Mouse (Mus musculus) stomach, embryonic 14.5 days (tissue): Measurements from ENCODE around the gene Skint9. TPM values are rescaled to one million over a fixed set of nuclear protein-coding genes. Genes with fewer than 3 reads are reported as not detected.
"Not testable (repeated sequence)": the region's sequence is repeated elsewhere in the genome, so short reads cannot be mapped to it uniquely, and the experiment has no call there.

Experiments used
- ATAC-seq: fragments of 200-750 bp; cut with Nextera tagmentation; 2 replicates; pipeline ENCODE4 v1.8.0; 2017; ENCODE audit warnings: low read depth, moderate TSS enrichment; ENCODE audit not compliant: insufficient number of reproducible peaks, insufficient read depth, low FRiP score
- H3K27ac ChIP-seq: fragments of 300-500 bp; sonication (generic); 2 replicates; pipeline ENCODE4 v1.5.1; 2014; ENCODE audit warnings: mild to moderate bottlenecking, low read length, moderate library complexity, mixed read lengths
- H3K27me3 ChIP-seq: fragments of 300-500 bp; sonication (generic); 2 replicates; pipeline ENCODE4 v1.6.1; 2014; ENCODE audit warnings: low read length, control low read depth, mixed read lengths; ENCODE audit not compliant: control insufficient read depth, insufficient read depth
- H3K36me3 ChIP-seq: fragments of 300-500 bp; sonication (generic); 2 replicates; pipeline ENCODE4 v1.6.1; 2014; ENCODE audit warnings: mild to moderate bottlenecking, control low read depth, low read length, moderate library complexity, mixed read lengths; ENCODE audit not compliant: control insufficient read depth, insufficient read depth
- H3K4me1 ChIP-seq: fragments of 300-500 bp; sonication (generic); 2 replicates; pipeline ENCODE4 v1.6.1; 2014; ENCODE audit warnings: low read length, control low read depth, mixed read lengths; ENCODE audit not compliant: control insufficient read depth, insufficient read depth
- H3K4me2 ChIP-seq: fragments of 300-500 bp; sonication (generic); replicated peaks from 2 replicates; pipeline ENCODE4 v1.6.1; 2014; ENCODE audit warnings: low read depth, low read length, control low read depth
- H3K4me3 ChIP-seq: fragments of 300-500 bp; sonication (generic); 2 replicates; pipeline ENCODE4 v1.5.1; 2014; ENCODE audit warnings: low read depth, low read length, control low read depth
- H3K9ac ChIP-seq: fragments of 300-500 bp; sonication (generic); replicated peaks from 2 replicates; pipeline ENCODE4 v1.6.1; 2014; ENCODE audit warnings: low read depth, mild to moderate bottlenecking, control low read depth, low read length, moderate library complexity, mixed read lengths
- H3K9me3 ChIP-seq: fragments of 300-500 bp; sonication (generic); 2 replicates; pipeline ENCODE4 v1.6.1; 2016; ENCODE audit warnings: low read depth, low read length, control low read depth; ENCODE audit not compliant: control insufficient read depth
- WGBS: fragments of 180-500 bp; shearing (Covaris S2); extraction: QIAGEN DNeasy Blood & Tissue Kit; methylation state at CpG from one replicate; pipeline ENCODE4 v1.1.7; 2014; 5-methylcytosine and 5-hydroxymethylcytosine counted together
- polyA plus RNA-seq: library from polyadenylated mRNA; unstranded; fragments of >200 nt; fragmentation: Nextera tagmentation; extraction: Ambion mirVana; gene quantifications from 2 replicates; pipeline ENCODE4 v1.2.1, GENCODE M21; 2014

Gene Skint9
- polyA plus RNA-seq, result not detected in 2 replicates

GRCm38 (mm10) chr4:112433885-112434284 is at the start of gene Skint9:
Gene Skint9 (minus strand): TSS chr4:112433985.
- Histone ChIP-seq H3K4me2 (no peak within 1 kb of the TSS), H3K4me3 (no peak within 1 kb of the TSS), H3K36me3 (no peaks in the 10 kb centered on the region), H3K4me1 (no peaks in the 10 kb centered on the region), H3K9me3 (no peaks in the 10 kb centered on the region), H3K27me3 (no peaks in the 10 kb centered on the region), H3K9ac (no peak within 1 kb of the TSS), H3K27ac (no peak within 1 kb of the TSS)
- ATAC-seq, result no peak

GRCm38 (mm10) chr4:112432685-112433084 is 1.1 kb downstream of the Skint9 start:
- Histone ChIP-seq H3K4me3 (no peak overlapping the region), H3K27me3 (no peaks in the 10 kb centered on the region), H3K9me3 (no peaks in the 10 kb centered on the region), H3K27ac (no peak overlapping the region), H3K4me2 (no peak overlapping the region), H3K4me1 (no peaks in the 10 kb centered on the region), H3K9ac (no peak overlapping the region), H3K36me3 (no peaks in the 10 kb centered on the region)
- ATAC-seq, result no peak
- WGBS, result 71% methylated on average over 1 of the region's 1 CpGs

- Histone ChIP-seq H3K27ac (no peak overlapping the region), H3K4me3 (no peak overlapping the region), H3K4me1 (no peaks in the 10 kb centered on the region), H3K9ac (no peak overlapping the region), H3K27me3 (no peaks in the 10 kb centered on the region), H3K4me2 (no peak overlapping the region), H3K36me3 (no peaks in the 10 kb centered on the region), H3K9me3 (no peaks in the 10 kb centered on the region)
- ATAC-seq, result no peak
Measured at GRCm38 (mm10) chr4:112432223-112432622, 1.6 kb downstream of the Skint9 start.

GRCm38 (mm10) chr4:112349111-112349510 is 84.7 kb downstream of the Skint9 start:
- not testable (repeated sequence) for ATAC-seq, H3K27ac ChIP-seq, H3K4me2 ChIP-seq, H3K4me1 ChIP-seq, H3K9me3 ChIP-seq, H3K4me3 ChIP-seq, H3K27me3 ChIP-seq, H3K36me3 ChIP-seq, H3K9ac ChIP-seq
- 87% methylated on average over 16 of the region's 17 CpGs for WGBS

Other genes starting within 250 kb of the Skint9 start
- not detected in 2 replicates for gene Skint3, start 201.7 kb downstream of the Skint9 start, polyA plus RNA-seq
- gene Skint2, start 123.2 kb upstream of the Skint9 start, polyA plus RNA-seq, result not detected in 2 replicates